Mouse (Mus musculus) kidney, postnatal 10 days (tissue): ENCODE measurements at regions not wholly inside any gene's neighbourhood (a gene's known extent, or its start where the extent isn't known, plus 50 kb on each side); places are given as distances from the start of the nearest gene placed in this dataset.
"Not testable (repeated sequence)": the region's sequence is repeated elsewhere in the genome, so short reads cannot be mapped to it uniquely, and the experiment has no call there.

Experiments
- DNase-seq: peaks from one replicate; pipeline ENCODE4 v3.0.0; 2021; ENCODE audit warnings: mixed read lengths

DNA sequence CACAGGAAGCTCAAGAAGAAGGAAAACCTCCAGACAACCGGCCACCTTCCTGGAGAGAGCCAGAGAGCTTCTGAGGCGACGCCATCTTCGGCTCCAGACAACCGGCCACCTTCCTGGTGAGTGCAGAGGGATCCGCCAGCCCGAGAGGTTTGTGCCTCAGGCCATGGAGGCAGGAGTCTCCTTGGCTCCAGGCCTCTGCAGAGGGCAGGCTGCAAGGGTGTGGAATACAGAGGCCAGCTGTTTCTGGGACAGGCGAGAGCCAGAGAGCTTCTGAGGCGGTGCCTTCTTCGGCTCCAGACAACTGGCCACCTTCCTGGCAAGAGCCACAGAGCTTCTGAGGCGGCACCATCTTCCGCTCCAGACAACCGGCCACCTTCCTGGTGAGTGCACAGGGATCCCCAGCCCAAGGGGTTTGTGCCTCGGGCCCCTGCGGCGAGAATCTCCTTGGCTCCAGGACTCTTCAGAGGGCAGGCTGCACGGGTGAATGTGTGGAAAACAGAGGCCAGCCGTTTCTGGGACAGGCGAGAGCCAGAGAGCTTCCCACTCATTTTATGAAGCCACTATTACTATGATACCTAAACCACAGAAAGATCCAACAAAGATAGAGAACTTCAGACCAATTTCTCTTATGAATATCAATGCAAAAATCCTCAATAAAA lies 441.4 kb downstream of the Arl6ip6 start:
- not testable (repeated sequence) for DNase-seq

DNA sequence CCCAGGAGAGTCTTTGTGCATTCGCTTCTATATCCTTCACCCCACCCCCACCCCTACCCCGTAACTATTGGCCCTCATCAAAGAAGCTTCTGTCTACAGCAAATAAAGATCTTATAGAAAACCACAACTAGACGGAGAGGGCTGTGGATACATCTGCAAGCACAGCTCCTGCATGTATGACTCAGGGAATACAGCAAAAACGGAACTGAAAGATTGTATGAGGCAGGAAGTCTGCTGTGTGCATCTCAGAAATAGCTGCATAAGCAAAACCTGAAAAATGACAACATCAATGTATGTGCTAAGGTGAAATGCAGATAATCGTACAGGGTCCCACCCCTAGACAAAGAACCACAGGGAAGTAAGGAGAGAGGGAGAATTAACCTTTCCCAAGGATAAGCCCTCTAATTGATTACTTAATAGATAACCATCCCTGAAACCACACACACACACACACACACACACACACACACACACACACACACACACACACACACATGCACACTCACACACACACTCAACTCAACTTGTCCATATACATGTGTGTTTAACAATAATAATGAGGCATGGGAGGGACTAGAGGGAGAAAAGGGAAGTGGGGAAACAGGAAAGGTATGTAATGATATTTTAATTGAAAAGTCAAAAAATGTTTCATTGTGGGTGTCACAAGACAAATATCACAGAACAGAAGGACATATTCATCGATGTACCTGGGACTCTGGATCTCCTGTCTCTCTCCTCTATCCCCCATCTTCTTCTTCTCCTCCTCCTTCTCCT lies 416.6 kb downstream of the Rprm start:
- DNase-seq: no peak

DNA sequence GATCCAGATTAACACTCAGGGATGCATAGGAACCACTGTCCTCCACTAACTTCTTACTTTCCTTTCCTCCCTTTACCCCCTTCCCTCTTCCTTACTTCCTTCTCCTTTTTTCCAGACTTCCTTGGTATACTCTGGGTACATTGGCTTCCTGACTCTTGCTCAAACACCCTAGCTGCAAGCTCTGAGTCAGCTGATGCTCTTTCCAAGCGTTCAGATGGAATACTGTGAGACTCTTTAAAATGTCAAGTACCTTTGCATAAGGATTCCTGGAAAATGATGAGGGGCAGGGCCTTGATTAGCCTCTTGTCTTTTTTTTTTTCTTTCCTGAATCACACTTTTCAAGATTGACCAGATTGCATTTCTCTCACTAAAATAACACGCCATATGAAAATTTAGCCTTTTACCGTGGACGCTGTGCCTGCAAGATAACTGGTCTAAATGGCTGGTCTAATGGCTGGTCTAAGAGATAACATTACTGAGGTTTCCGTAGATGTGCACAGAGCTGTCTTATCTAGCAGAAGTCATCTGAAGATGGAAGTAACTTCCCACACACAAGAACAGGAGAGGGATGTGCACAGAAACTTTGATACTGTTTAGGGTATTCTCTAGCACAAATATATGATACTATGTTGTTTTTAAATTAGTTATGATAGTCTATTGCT lies 404.9 kb downstream of the Rprm start:
- no peak for DNase-seq

DNA sequence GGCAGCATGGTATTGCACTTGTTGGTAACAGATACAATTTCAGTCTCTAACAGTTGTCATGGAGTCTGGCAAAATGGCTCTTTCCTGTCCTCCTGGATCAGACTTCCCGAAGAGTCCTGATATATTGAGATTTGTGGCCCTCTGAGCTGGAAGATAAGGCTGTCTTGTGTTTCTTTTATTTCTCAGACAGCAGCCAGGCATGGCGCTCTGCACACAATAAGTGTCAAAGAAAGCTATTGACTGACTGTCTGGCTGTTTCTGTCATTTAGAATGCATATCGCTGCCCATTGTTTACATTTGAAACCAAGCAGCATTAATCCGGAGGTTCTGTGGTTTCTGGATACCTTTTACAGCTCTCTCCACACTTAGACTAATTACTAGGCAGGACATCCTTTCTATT lies 402.8 kb downstream of the Rprm start:
- DNase-seq: no peak

DNA sequence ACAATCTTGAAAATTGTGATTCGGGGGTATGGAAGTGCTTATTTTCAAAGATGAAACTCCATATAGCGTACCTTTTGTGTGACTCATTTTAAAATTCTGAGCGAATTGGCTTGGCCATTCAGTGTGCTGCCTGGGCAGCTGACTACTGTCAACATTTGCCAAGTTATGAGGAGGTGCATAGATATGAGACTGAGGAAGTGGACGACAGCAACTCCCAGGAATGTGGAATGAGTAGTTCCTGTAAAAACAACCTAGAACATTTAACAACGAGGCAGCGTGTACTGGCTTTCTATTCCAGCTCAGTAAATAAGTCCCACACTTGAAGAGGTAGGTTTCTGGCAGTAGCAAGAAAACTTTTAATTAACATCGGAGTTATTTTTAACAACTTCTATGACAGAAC lies 398.1 kb downstream of the Rprm start:
- no peak for DNase-seq

DNA sequence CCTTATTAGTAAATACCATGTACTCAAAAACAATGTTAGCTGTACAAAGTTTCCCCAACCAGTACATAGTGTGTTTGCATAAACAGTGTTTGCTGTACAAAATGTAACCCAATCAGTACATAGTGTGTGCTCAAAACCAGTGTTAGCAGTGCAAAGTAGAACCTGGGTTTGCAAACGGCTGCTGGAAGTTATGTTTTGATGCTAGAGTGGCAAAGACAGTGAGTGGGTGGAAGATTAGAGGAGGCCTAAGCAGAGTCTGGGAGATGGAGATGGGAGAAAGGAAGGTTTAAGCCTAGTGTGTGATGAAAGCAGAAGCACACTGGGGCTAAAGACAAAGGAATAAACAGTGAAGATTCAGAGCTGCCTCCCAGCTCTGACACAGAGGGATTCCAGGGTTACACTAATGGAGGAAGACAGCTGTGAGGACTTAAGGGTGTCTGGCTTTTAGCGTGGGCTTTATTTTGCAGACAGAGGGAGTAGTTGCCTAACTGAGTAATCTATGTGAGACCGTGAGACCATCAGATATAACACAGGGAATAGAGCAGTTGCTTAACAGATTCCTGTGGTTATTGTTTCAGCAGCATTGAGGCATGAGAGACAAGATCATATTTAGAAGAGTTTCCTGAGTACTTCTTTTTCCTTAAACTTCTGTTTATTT lies 396.0 kb downstream of the Rprm start:
- no peak for DNase-seq

DNA sequence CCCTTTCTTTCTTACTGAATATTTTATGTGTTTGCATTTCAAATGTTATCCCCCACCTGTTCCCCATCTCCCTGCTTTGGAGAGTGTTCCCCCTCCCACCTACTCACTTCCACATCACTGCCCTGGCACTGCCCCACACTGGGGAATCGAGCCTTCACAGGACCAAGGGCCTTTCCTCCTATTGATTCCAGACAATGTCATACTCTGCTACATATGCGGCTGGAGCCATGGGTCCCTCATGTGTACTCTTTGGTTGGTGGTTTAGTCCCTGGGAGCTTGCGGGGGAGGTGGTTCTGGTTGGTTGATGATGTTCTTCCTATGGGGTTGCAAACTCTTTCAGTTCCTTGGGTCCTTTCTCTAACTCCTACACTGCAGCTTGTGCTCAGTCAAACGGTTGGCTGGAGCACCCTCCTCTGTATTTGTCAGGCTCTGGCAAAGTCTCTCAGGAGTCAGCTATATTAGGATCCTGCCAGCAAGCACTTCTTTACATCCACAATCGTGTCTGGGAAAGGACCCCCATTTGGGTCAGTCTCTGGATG lies 393.7 kb downstream of the Rprm start:
- no peak for DNase-seq

DNA sequence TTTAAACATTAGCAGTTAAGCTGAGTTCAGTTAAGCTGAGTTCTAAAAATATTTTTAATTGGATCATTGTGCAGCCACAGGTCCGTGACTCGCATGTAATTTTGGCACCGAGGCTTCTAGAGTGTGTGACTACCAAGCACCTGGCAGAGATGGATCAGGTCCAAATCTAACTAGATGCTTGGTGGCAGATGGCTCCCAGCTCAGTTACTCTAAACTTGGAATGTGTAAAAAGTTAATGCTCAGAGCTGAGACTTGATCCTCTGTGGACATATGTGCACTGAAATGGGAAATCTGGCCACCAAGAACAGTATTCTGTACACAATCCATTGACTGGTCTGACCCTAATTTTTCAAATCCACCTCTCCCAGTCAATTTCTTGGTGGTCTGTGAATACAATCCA lies 374.1 kb downstream of the Rprm start:
- no peak for DNase-seq

DNA sequence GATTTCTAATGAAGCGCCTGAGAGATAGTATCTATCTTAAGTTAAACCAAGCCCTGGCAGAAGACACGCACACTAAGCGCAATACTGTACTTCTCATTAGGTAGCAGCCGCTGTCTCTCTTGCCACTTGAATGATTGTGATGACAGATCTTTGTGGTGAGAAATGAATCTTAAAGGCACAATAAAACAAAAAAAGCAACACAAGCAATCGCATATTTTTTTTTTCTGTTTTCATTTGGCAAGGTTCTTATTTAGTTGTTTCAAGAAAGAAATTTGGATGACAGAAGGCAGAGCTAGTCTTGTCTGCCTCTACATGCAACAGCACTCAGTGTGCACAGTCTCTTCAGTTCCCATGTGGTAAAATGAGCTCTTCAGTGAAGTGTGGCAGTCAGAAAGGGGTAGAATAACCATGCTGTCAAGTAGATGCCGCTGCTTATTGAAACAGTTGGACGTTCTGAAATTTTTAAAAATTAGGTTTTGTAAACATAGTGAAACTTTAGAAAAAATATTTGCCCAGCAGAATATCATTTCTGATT lies 372.2 kb downstream of the Rprm start:
- DNase-seq: no peak

DNA sequence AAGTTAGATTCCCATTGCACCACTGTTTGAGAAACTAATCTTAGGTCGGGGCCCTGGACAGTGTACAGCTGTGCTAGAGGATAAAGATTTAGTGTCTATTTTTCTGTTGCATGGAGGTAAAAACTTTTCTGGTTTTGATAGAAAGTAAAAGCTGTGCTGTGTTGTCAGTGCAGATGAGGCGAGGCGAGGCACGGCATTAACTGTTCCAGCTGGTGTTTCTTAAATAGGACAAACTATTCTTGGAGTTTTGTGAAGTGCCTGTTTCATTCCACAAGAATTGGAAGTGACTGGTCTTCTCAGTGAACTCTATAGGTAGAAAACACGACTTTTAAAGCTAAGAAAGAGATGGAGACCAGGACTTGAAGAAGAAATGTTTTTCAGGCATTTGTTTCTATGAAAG lies 370.3 kb downstream of the Rprm start:
- no peak for DNase-seq

DNA sequence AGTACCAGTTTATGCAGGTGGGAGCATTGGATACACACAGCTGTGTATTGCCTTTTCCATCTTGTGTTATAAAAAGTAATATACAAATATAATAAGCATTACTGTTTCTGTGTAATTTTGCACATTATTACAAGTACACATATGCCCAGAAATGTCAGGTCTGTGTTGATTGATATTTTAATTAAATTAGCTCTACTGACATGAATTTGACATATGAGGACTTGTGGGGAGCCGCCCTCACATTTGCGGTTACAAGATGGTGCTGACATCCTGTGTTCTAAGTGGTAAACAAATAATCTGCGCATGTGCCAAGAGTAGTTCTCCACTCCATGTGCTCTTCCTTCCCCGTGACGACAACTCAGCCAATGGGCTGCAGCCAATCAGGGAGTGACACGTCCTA lies 362.1 kb downstream of the Rprm start:
- no peak for DNase-seq

DNA sequence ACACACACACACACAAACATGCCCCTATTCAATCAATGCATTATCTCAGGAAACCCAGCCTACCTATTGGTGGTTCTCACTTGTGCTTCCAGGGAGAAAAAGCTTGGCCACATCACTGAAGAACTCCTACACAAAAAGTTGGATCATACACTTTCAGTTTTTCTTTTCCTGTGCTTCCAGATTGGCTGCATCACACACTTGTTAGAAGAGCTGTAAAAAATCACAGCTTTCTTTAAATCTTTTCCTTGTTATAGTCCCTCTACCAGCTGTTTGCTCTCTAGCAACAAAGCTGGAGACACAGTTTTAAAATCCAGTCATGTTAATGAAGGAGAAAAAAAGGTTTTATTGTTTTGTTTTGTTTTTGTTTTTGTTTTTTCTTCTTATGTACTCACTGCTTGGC lies 356.7 kb downstream of the Rprm start:
- no peak for DNase-seq

DNA sequence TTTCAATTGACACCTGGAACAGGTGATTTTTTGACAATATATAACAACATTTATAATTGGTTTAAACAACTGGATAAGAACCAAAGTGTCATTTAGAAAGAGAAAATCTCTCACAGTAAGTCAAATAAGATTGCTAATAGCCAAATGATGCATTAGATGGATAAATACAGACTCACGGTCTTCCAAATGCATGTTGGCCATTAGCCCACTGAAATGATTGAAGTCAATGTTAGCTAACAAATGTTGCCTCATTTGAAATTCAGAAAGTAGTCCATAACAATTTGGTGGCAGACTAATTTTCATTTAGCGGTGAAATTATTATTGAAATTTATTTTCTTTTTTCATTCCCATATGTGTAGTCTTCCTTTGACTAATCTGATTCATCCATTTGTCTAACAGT lies 354.9 kb downstream of the Rprm start:
- no peak for DNase-seq

DNA sequence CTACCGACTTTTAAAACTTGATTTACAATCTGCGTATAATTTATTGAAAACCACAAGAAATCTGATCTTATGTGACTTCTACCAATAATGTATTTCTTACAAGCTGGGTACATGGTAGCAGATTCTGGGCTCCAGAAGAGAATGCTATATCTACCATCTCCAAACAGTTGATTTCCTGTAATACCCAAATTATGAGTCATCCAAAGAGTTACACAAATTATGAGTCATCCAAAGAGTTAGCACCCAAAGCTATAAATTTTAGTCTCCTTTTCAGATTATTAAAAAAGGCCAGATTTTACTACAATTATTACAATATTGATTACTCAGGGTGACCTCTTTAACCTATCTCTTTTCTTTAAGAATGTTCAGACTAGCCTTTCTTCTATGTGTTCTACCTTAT lies 321.9 kb downstream of the Rprm start:
- DNase-seq: no peak

DNA sequence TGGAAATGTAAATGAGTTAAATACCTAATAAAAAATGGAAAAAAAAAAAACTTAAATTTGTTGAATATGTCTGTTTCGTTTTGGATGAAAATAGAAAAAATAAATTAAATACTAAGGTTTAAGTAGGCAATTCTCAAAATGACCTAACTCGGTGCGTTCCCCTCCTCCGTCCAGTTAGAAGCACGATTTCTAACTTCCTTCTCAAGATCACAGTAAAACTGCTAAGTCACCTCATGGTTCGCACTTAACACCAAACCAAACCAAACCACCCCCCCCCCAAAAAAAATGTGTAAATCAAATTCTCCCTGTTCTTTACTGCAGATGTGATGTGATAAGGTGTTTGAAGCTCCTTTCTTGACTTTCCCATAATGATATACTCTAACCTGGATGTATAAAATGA lies 303.3 kb downstream of the Rprm start:
- not testable (repeated sequence) for DNase-seq

DNA sequence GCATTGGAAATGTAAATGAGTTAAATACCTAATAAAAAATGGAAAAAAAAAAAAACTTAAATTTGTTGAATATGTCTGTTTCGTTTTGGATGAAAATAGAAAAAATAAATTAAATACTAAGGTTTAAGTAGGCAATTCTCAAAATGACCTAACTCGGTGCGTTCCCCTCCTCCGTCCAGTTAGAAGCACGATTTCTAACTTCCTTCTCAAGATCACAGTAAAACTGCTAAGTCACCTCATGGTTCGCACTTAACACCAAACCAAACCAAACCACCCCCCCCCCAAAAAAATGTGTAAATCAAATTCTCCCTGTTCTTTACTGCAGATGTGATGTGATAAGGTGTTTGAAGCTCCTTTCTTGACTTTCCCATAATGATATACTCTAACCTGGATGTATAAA lies 296.8 kb downstream of the Rprm start:
- not testable (repeated sequence) for DNase-seq

DNA sequence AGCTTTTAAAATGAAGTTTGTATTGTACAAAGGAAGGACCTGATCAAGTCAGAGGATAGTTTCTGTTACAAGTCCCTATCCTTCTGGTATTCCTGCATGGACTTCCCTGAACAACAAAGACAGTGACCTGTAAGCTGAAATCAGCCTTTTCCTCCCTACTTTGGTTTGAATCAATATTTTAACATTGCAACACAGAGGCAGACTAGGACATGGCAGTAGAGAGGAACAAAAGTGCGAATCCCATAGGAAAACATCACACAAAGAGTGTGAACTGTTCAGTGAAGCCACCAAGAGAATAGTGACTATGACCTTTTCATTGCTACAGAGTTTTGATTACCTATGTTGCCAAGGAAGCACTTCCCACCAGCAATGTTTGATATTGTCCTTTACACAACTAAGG lies 288.7 kb downstream of the Rprm start:
- DNase-seq: no peak

DNA sequence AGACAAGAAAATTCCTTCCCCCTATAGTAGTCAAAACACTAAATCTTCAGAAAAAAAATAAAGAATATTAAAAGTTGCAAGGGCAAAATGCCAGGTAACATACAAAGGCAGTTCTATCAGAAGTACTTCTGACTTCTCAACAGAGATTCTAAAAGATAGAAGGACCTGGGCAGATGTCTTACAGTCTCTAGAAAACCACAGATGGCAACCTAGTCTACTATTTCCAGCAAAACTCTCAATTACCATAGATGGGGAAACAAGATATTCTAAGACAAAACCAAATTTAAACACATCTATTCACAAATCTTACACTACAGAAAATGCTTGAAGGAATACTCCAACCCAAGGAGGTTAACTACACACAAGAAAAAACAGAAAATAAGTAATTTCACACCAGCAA lies 281.7 kb downstream of the Rprm start:
- no peak for DNase-seq

DNA sequence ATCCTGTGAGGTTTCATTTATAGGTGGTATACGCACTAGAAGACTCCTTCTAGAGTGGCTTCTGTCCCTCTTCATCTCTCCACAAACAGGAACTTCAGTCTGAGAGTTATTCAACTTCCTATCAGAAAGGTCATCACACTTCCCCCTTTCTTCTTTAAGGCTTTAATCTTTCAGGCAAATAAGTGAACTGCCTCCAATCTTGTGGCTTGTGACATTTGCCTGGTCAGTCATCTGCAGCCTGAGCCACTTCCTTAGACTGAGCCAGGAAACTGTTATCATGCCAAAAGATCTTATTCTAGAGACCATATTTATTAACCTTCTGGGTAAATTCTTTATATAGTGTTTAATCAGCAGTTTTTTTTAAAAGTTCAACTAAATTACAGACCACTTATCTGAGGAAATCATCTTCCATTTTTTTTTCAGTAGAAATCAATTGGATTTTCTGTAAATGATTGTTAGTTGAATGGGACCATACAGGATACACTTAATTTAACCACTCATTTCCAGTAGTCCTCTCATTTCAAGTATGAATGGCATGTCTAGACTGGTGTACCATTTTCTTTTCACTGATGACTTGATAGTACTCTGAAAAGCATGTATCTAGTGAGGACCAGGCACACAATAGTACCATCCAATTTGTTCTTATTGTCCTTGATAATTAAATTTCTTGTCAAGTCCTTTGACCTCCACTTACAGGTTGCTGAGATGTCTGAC lies 234.4 kb downstream of the Rprm start:
- DNase-seq: no peak
